Mouse (Mus musculus): ENCODE measurements around the gene Defb15. TPM values are rescaled to one million over a fixed set of nuclear protein-coding genes. Genes with fewer than 3 reads are reported as not detected.

The Defb15 gene
- polyA plus RNA-seq (2011; ENCODE audit: insufficient read depth, insufficient read length, low read depth, missing spikeins), result not detected in 2 replicates

- H3K27me3 ChIP-seq (ENCODE audit: control insufficient read depth, insufficient read depth, low read length, poor library complexity, severe bottlenecking), result no peaks in the 10 kb centered on the region; the same call in 1 of the 2 replicates
- H3K4me3 ChIP-seq (ENCODE audit: low read depth, low read length), result no peak within 1 kb of the TSS
- H3K27ac ChIP-seq (ENCODE audit: insufficient read depth, low read length), result no peak within 1 kb of the TSS
- no peaks in the 10 kb centered on the region for H3K4me1 ChIP-seq (ENCODE audit: control insufficient read depth, insufficient read depth, low read length)
- H3K9ac ChIP-seq (ENCODE audit: low read depth, poor library complexity, severe bottlenecking), result no peak within 1 kb of the TSS
- H3K9me3 ChIP-seq (replicated peaks; ENCODE audit: control insufficient read depth, insufficient read depth, low read length, poor library complexity, severe bottlenecking), result no peaks in the 10 kb centered on the region; the same call in 1 of the 2 replicates
- H3K36me3 ChIP-seq (ENCODE audit: control insufficient read depth, insufficient read depth, low read length, poor library complexity, severe bottlenecking), result no peaks in the 10 kb centered on the region
- TF ChIP-seq POLR2A (IDR thresholded peaks at IDR 0.05; ENCODE audit: insufficient read depth, low read length) (no peak), EP300 (IDR thresholded peaks at IDR 0.05; ENCODE audit: insufficient read depth, low read depth, low read length) (no peak), CTCF (IDR thresholded peaks at IDR 0.05; ENCODE audit: low read depth, low read length) (no peak)
Measured at GRCm38 (mm10) chr8:21932610-21933009, at the start of gene Defb15. Gene Defb15, minus strand, starts transcription at chr8:21932710.

GRCm38 (mm10) chr8:21981664-21982337, 49.3 kb upstream of the Defb15 start:
- H3K27me3 ChIP-seq (ENCODE audit: control insufficient read depth, insufficient read depth, low read length, poor library complexity, severe bottlenecking), result no peaks in the 10 kb centered on the region
- no peaks in the 10 kb centered on the region for H3K4me1 ChIP-seq (ENCODE audit: control insufficient read depth, insufficient read depth, low read length)
- no peaks in the 10 kb centered on the region for H3K9me3 ChIP-seq (replicated peaks; ENCODE audit: control insufficient read depth, insufficient read depth, low read length, poor library complexity, severe bottlenecking)
- no peaks in the 10 kb centered on the region for H3K36me3 ChIP-seq (ENCODE audit: control insufficient read depth, insufficient read depth, low read length, poor library complexity, severe bottlenecking)
- H3K4me3 ChIP-seq (ENCODE audit: low read depth, low read length), result no peak overlapping the region
- H3K9ac ChIP-seq (ENCODE audit: low read depth, poor library complexity, severe bottlenecking), result no peak overlapping the region
- peak; percentile 44 for TF ChIP-seq CTCF (IDR thresholded peaks at IDR 0.05; ENCODE audit: low read depth, low read length)
- no peak for TF ChIP-seq POLR2A (IDR thresholded peaks at IDR 0.05; ENCODE audit: insufficient read depth, low read length)
- H3K27ac ChIP-seq (ENCODE audit: insufficient read depth, low read length), result no peak overlapping the region

GRCm38 (mm10) chr8:21978193-21978592, 45.7 kb upstream of the Defb15 start:
- Histone ChIP-seq H3K9me3 (replicated peaks; ENCODE audit: control insufficient read depth, insufficient read depth, low read length, poor library complexity, severe bottlenecking) (no peaks in the 10 kb centered on the region), H3K36me3 (ENCODE audit: control insufficient read depth, insufficient read depth, low read length, poor library complexity, severe bottlenecking) (no peaks in the 10 kb centered on the region), H3K9ac (ENCODE audit: low read depth, poor library complexity, severe bottlenecking) (no peak overlapping the region), H3K27ac (ENCODE audit: insufficient read depth, low read length) (no peak overlapping the region), H3K4me1 (ENCODE audit: control insufficient read depth, insufficient read depth, low read length) (no peaks in the 10 kb centered on the region), H3K27me3 (ENCODE audit: control insufficient read depth, insufficient read depth, low read length, poor library complexity, severe bottlenecking) (no peaks in the 10 kb centered on the region), H3K4me3 (ENCODE audit: low read depth, low read length) (no peak overlapping the region)
- TF ChIP-seq EP300 (IDR thresholded peaks at IDR 0.05; ENCODE audit: insufficient read depth, low read depth, low read length) (no peak), CTCF (IDR thresholded peaks at IDR 0.05; ENCODE audit: low read depth, low read length) (no peak), POLR2A (IDR thresholded peaks at IDR 0.05; ENCODE audit: insufficient read depth, low read length) (no peak)

- TF ChIP-seq EP300 (IDR thresholded peaks at IDR 0.05; ENCODE audit: insufficient read depth, low read depth, low read length) (no peak), POLR2A (IDR thresholded peaks at IDR 0.05; ENCODE audit: insufficient read depth, low read length) (no peak)
- H3K9ac ChIP-seq (ENCODE audit: low read depth, poor library complexity, severe bottlenecking), result no peak within 1 kb of the TSS
- no peak within 1 kb of the TSS for H3K4me3 ChIP-seq (ENCODE audit: low read depth, low read length)
- H3K9me3 ChIP-seq (replicated peaks; ENCODE audit: control insufficient read depth, insufficient read depth, low read length, poor library complexity, severe bottlenecking), result no peaks in the 10 kb centered on the region
- H3K36me3 ChIP-seq (ENCODE audit: control insufficient read depth, insufficient read depth, low read length, poor library complexity, severe bottlenecking), result no peaks in the 10 kb centered on the region
- no peaks in the 10 kb centered on the region for H3K27me3 ChIP-seq (ENCODE audit: control insufficient read depth, insufficient read depth, low read length, poor library complexity, severe bottlenecking)
- no peaks in the 10 kb centered on the region for H3K4me1 ChIP-seq (ENCODE audit: control insufficient read depth, insufficient read depth, low read length)
- no peak within 1 kb of the TSS for H3K27ac ChIP-seq (ENCODE audit: insufficient read depth, low read length)
Measured at GRCm38 (mm10) chr8:21969475-21969874, 37.0 kb upstream of the Defb15 start, which contains the start of gene Ccdc70. Gene Ccdc70, plus strand, starts transcription at chr8:21969775.

- Histone ChIP-seq H3K4me3 (ENCODE audit: low read depth, low read length) (no peak overlapping the region), H3K4me1 (ENCODE audit: control insufficient read depth, insufficient read depth, low read length) (no peaks in the 10 kb centered on the region), H3K9me3 (replicated peaks; ENCODE audit: control insufficient read depth, insufficient read depth, low read length, poor library complexity, severe bottlenecking) (no peaks in the 10 kb centered on the region), H3K27me3 (ENCODE audit: control insufficient read depth, insufficient read depth, low read length, poor library complexity, severe bottlenecking) (no peaks in the 10 kb centered on the region), H3K36me3 (ENCODE audit: control insufficient read depth, insufficient read depth, low read length, poor library complexity, severe bottlenecking) (no peaks in the 10 kb centered on the region), H3K9ac (ENCODE audit: low read depth, poor library complexity, severe bottlenecking) (no peak overlapping the region), H3K27ac (ENCODE audit: insufficient read depth, low read length) (no peak overlapping the region)
- TF ChIP-seq CTCF (IDR thresholded peaks at IDR 0.05; ENCODE audit: low read depth, low read length) (no peak), POLR2A (IDR thresholded peaks at IDR 0.05; ENCODE audit: insufficient read depth, low read length) (no peak), EP300 (IDR thresholded peaks at IDR 0.05; ENCODE audit: insufficient read depth, low read depth, low read length) (no peak)
Measured at GRCm38 (mm10) chr8:21966646-21967045, 34.1 kb upstream of the Defb15 start.

GRCm38 (mm10) chr8:21958414-21958813, 25.9 kb upstream of the Defb15 start, which contains the start of gene Fam90a1a:
Gene Fam90a1a, plus strand, starts transcription at chr8:21958714.
- Histone ChIP-seq H3K9me3 (replicated peaks; ENCODE audit: control insufficient read depth, insufficient read depth, low read length, poor library complexity, severe bottlenecking) (no peaks in the 10 kb centered on the region), H3K9ac (ENCODE audit: low read depth, poor library complexity, severe bottlenecking) (no peak within 1 kb of the TSS), H3K36me3 (ENCODE audit: control insufficient read depth, insufficient read depth, low read length, poor library complexity, severe bottlenecking) (no peaks in the 10 kb centered on the region), H3K27me3 (ENCODE audit: control insufficient read depth, insufficient read depth, low read length, poor library complexity, severe bottlenecking) (no peaks in the 10 kb centered on the region), H3K4me3 (ENCODE audit: low read depth, low read length) (no peak within 1 kb of the TSS), H3K4me1 (ENCODE audit: control insufficient read depth, insufficient read depth, low read length) (no peaks in the 10 kb centered on the region), H3K27ac (ENCODE audit: insufficient read depth, low read length) (no peak within 1 kb of the TSS)
- no peak for TF ChIP-seq CTCF (IDR thresholded peaks at IDR 0.05; ENCODE audit: low read depth, low read length)
- no peak for TF ChIP-seq POLR2A (IDR thresholded peaks at IDR 0.05; ENCODE audit: insufficient read depth, low read length)

Data from ES-Bruce4 (cell line).